ENCODE assay signal across 27 mouse cellular contexts in genomic region chr2:112436292-112436691, GRCm38 (mm10). TPM values are rescaled to one million over a fixed set of nuclear protein-coding genes. Genes with fewer than 3 reads are reported as not detected.
A peak's percentile ranks its signal among the peaks of the same experiment; 100 is the strongest.
DNase-seq lines count a peak whose midpoint lies in the region; ATAC-seq and TF ChIP-seq lines count a peak whose summit lies in the region.
"Had no signal": no experiment of that assay in that cellular context is flagged by ENCODE, and none has a peak within 500 bp of the region (broad histone marks: within the 10 kb centered on the region; RNA-seq: fewer than 3 reads in every experiment).

No protein-coding gene starts in this region.

- intact Hi-C loops in left cerebral cortex, postnatal 10 days (cut with DNase I) = no loop called here

- no peaks in the 10 kb centered on the region for H3K79me3 ChIP-seq in C2C12 (ENCODE audit: low read depth)

- H3K27ac ChIP-seq in MEL (ENCODE audit: control insufficient read depth, low read depth, low read length) = no peak overlapping the region

- TF ChIP-seq CTCF in C2C12 (IDR thresholded peaks at IDR 0.05; ENCODE audit: control insufficient read depth, insufficient read depth, insufficient read length) (no peak), MEL (IDR thresholded peaks at IDR 0.05 in 2 of 3, conservative IDR thresholded peaks at IDR 0.05 in 1 of 3; ENCODE audit: control insufficient read depth in 1 of 3, insufficient read depth in 1 of 3, low read depth in 2 of 3, low read length in 3 of 3, poor library complexity in 1 of 3, severe bottlenecking in 1 of 3) (no peak)

- H3K36me3 ChIP-seq in C2C12 (ENCODE audit: control insufficient read depth, insufficient read depth) = no peaks in the 10 kb centered on the region
- peaks cover 0 to 27% of the 10 kb centered on the region in 2 experiments; a peak in 2 of 4 replicates for H3K36me3 ChIP-seq in MEL (ENCODE audit: control insufficient read depth in 1 of 2, insufficient read depth in 2 of 2, low read length in 2 of 2)
- H3K36me3 ChIP-seq in myocyte (ENCODE audit: control insufficient read depth, insufficient read depth) = no peaks in the 10 kb centered on the region
- H3K36me3 ChIP-seq: G1E had no signal

- TF ChIP-seq EP300 in MEL (IDR thresholded peaks at IDR 0.05; ENCODE audit: low read depth in 1 of 2, low read length in 2 of 2) = no peak

- H3K27me3 ChIP-seq in C2C12 (ENCODE audit: control insufficient read depth, insufficient read depth, insufficient read length) (no peaks in the 10 kb centered on the region), MEL (ENCODE audit: control insufficient read depth in 1 of 2, insufficient read depth in 2 of 2, low read length in 2 of 2) (no peaks in the 10 kb centered on the region), myocyte (ENCODE audit: control insufficient read depth, insufficient read depth, insufficient read length) (no peaks in the 10 kb centered on the region)
- H3K27me3 ChIP-seq: CH12.LX, Patski had no signal

- no peaks in the 10 kb centered on the region for H3K9me3 ChIP-seq in MEL (replicated peaks; ENCODE audit: insufficient read depth, low read length)
- H3K9me3 ChIP-seq: G1E had no signal

- no peak overlapping the region for H3K4me2 ChIP-seq in myocyte (ENCODE audit: low read depth)

- peaks cover 12 to 24% of the 10 kb centered on the region in 2 experiments for H3K4me1 ChIP-seq in MEL (ENCODE audit: control insufficient read depth in 1 of 2, insufficient read depth in 2 of 2, low read length in 2 of 2)

- H3K4me3 ChIP-seq in C2C12 (ENCODE audit: insufficient read depth, poor library complexity, severe bottlenecking) (no peak overlapping the region), MEL (ENCODE audit: control insufficient read depth in 1 of 2, insufficient read depth in 1 of 2, low read depth in 2 of 2, low read length in 2 of 2) (no peak overlapping the region), myocyte (no peak overlapping the region)

- H3ac ChIP-seq in C2C12 (ENCODE audit: control insufficient read depth, insufficient read length, low read depth) (no peak overlapping the region), myocyte (ENCODE audit: control insufficient read depth, insufficient read length) (no peak overlapping the region)

- peak; percentile 39 for DNase-seq in heart, adult 11 months
- DNase-seq in heart, adult 8-10 months (ENCODE audit: low spot score) = no peak
- no peak for DNase-seq in MEL (ENCODE audit: low read depth, low spot score)
- no peak for DNase-seq in left cerebral cortex, postnatal 10 days (ENCODE audit: extremely low spot score in 1 of 2, low spot score in 2 of 2)
- no peak for DNase-seq in lung, postnatal 10 days
- DNase-seq: adrenal gland, adult 2 months; adrenal gland, adult 8-10 months; adrenal gland, postnatal 10 days; adrenal gland, postnatal 14 days; adrenal gland, postnatal 25 days; adrenal gland, postnatal 36 days; B cell, adult 2 months; cerebellum, adult 11 months; cerebellum, adult 11-12 months; cerebellum, adult 18-20 months; cerebellum, adult 2 months; cerebellum, adult 8-10 months had no signal

- TF ChIP-seq POLR2A in MEL (IDR thresholded peaks at IDR 0.05; ENCODE audit: control insufficient read depth in 1 of 2, insufficient read depth in 1 of 2, low read depth in 1 of 2, low read length in 2 of 2, poor library complexity in 1 of 2) (no peak), myocyte (IDR thresholded peaks at IDR 0.05; ENCODE audit: insufficient read length, low read depth) (no peak)

- no peak for TF ChIP-seq RAD21 in MEL (IDR thresholded peaks at IDR 0.05; ENCODE audit: low read depth, low read length)

- H3K9ac ChIP-seq in MEL (ENCODE audit: control insufficient read depth, low read depth, low read length, poor library complexity, severe bottlenecking) = no peak overlapping the region

- ATAC-seq in cerebellum, adult (ENCODE audit: insufficient number of reproducible peaks, low FRiP score, low TSS enrichment) = no peak
- ATAC-seq: activated CD4-positive, CD25-positive, alpha-beta regulatory T cell, adult 4 months; CD4-positive, CD25-positive, alpha-beta regulatory T cell, adult 4 months; Patski had no signal

- H3K79me2 ChIP-seq in C2C12 (ENCODE audit: control insufficient read depth, insufficient read depth) (no peaks in the 10 kb centered on the region), MEL (ENCODE audit: control insufficient read depth, insufficient read depth, low read length, poor library complexity) (no peaks in the 10 kb centered on the region), myocyte (ENCODE audit: control insufficient read depth, insufficient read depth) (no peaks in the 10 kb centered on the region)

TF ChIP-seq in C2C12, 6 proteins besides CTCF, POLR2A, EP300 and RAD21:
- TF ChIP-seq MYOG (IDR thresholded peaks at IDR 0.05; ENCODE audit: control insufficient read depth, extremely low read depth, insufficient read length) (no peak), FOSL1 (IDR thresholded peaks at IDR 0.05; ENCODE audit: insufficient read depth, low read length, poor library complexity, severe bottlenecking) (no peak), MYOD1 (IDR thresholded peaks at IDR 0.05; ENCODE audit: control insufficient read depth, insufficient read length, low read depth) (peak; percentile 57), MAX (IDR thresholded peaks at IDR 0.05) (no peak)
TF ChIP-seq in C2C12: peak in this region for 1.

TF ChIP-seq in MEL, 35 proteins besides CTCF, POLR2A, EP300 and RAD21:
- no peak for TF ChIP-seq ZKSCAN1 (IDR thresholded peaks at IDR 0.05; ENCODE audit: low read depth, low read length)
- no peak for TF ChIP-seq ZC3H11A (IDR thresholded peaks at IDR 0.05; ENCODE audit: low read depth, low read length)
- TF ChIP-seq MAZ (IDR thresholded peaks at IDR 0.05; ENCODE audit: low read depth, low read length) = no peak
- TF ChIP-seq USF2 (IDR thresholded peaks at IDR 0.05; ENCODE audit: borderline replicate concordance in 1 of 2, insufficient read depth in 1 of 2, low read depth in 1 of 2, low read length in 2 of 2) = no peak
- TF ChIP-seq SIN3A (IDR thresholded peaks at IDR 0.05; ENCODE audit: low read length) = 0 out of 2 replicates have a peak, but pooled peaks have one; percentile 11
- no peak for TF ChIP-seq ETS1 (IDR thresholded peaks at IDR 0.05; ENCODE audit: low read depth, low read length)
- no peak for TF ChIP-seq POLR2AphosphoS5 (IDR thresholded peaks at IDR 0.05; ENCODE audit: borderline replicate concordance, low read depth, low read length)

TF ChIP-seq in myocyte, 11 proteins besides CTCF, POLR2A, EP300 and RAD21:
- TF ChIP-seq POLR2AphosphoS2 (IDR thresholded peaks at IDR 0.05; ENCODE audit: insufficient read length, low read depth) (peak; percentile 37), E2F4 (IDR thresholded peaks at IDR 0.05; ENCODE audit: insufficient read depth) (no peak), SRF (IDR thresholded peaks at IDR 0.05; ENCODE audit: control insufficient read depth, insufficient read length, low read depth) (no peak), MYOG (IDR thresholded peaks at IDR 0.05; ENCODE audit: control insufficient read depth in 1 of 3, insufficient read depth in 1 of 3, insufficient read length in 2 of 3, low read depth in 2 of 3) (peak; percentile 8 to 91 (median 71)), REST (IDR thresholded peaks at IDR 0.05; ENCODE audit: insufficient read depth, insufficient read length) (no peak), CEBPB (IDR thresholded peaks at IDR 0.05; ENCODE audit: insufficient read depth, poor library complexity, severe bottlenecking) (no peak), TCF3 (IDR thresholded peaks at IDR 0.05; ENCODE audit: insufficient read length, low read depth) (peak; percentile 10), MYOD1 (IDR thresholded peaks at IDR 0.05; ENCODE audit: control insufficient read depth in 1 of 3, insufficient read length in 2 of 3, low read depth in 2 of 3) (peak in 2 of 3 experiments; percentile 86 to 90), TCF12 (IDR thresholded peaks at IDR 0.05; ENCODE audit: insufficient read depth, poor library complexity, severe bottlenecking) (no peak), MAX (IDR thresholded peaks at IDR 0.05; ENCODE audit: low read depth) (no peak), USF1 (IDR thresholded peaks at IDR 0.05; ENCODE audit: low read depth) (no peak)

RNA-seq across cellular contexts. Expression of gene Emc7, which starts 18.5 kb away (rescaled TPM):
- 10 to 100 TPM; 15.8 to 17.0 (median 16.4) TPM for total RNA-seq in heart, adult 8-10 months (2022)
- polyA plus RNA-seq in C2C12 (2012; fragmentation: generic; extraction: Trizol) (15.0 TPM), MEL (2012; ENCODE audit: insufficient read depth in 1 of 2, insufficient read length in 2 of 2, low read depth in 1 of 2, low replicate concordance in 2 of 2, missing spikeins in 1 of 2) (10 to 100 TPM in 1 of 2 experiments, not detected in 1; 17.7 TPM), myocyte (2012; fragmentation: generic; extraction: Trizol) (19.8 TPM)
- 23.1 and 25.7 TPM in 2 replicates for total RNA-seq in MEL (2012; rRNA removed)
- 10 to 100 TPM; 37.5 to 38.2 TPM for total RNA-seq in left cerebral cortex, postnatal 10 days (2021)

RNA-seq across cellular contexts. Expression of gene Chrm5, which starts 44.3 kb away (rescaled TPM):
- not detected for total RNA-seq in heart, adult 8-10 months (2022)
- polyA plus RNA-seq in C2C12 (2012; fragmentation: generic; extraction: Trizol) (not detected), MEL (2012; ENCODE audit: insufficient read depth in 1 of 2, insufficient read length in 2 of 2, low read depth in 1 of 2, low replicate concordance in 2 of 2, missing spikeins in 1 of 2) (not detected), myocyte (2012; fragmentation: generic; extraction: Trizol) (not detected)
- total RNA-seq in MEL (2012; rRNA removed) = not detected in 2 replicates
- 1 to 10 TPM; 1.8 to 3.1 TPM for total RNA-seq in left cerebral cortex, postnatal 10 days (2021)
- total RNA-seq: adrenal gland, adult 18-20 months; adrenal gland, adult 2 months; adrenal gland, adult 8-10 months; adrenal gland, postnatal 10 days; adrenal gland, postnatal 14 days; adrenal gland, postnatal 25 days; adrenal gland, postnatal 36 days; CH12.LX; ES-E14; G1E had no signal
- polyA plus RNA-seq: activated CD4-positive, CD25-positive, alpha-beta regulatory T cell, adult 4 months; adrenal gland, adult 2 months; CD4-positive, CD25-positive, alpha-beta regulatory T cell, adult 4 months; G1E; Patski had no signal

RNA-seq across cellular contexts. Expression of gene Aven, which starts 56.5 kb away (rescaled TPM):
- total RNA-seq in heart, adult 8-10 months (2022) = 10 to 100 TPM; 16.7 to 19.1 (median 18.9) TPM
- polyA plus RNA-seq in C2C12 (2012; fragmentation: generic; extraction: Trizol) (19.9 TPM), MEL (2012; ENCODE audit: insufficient read depth in 1 of 2, insufficient read length in 2 of 2, low read depth in 1 of 2, low replicate concordance in 2 of 2, missing spikeins in 1 of 2) (10 to 100 TPM; 50.3 to 72.8 TPM), myocyte (2012; fragmentation: generic; extraction: Trizol) (11.8 TPM)
- total RNA-seq in MEL (2012; rRNA removed) = 29.2 and 33.4 TPM in 2 replicates
- 10 to 100 TPM in 1 of 2 experiments, 1 to 10 TPM in 1; 9.6 to 11.4 TPM for total RNA-seq in left cerebral cortex, postnatal 10 days (2021)

RNA-seq across cellular contexts. Expression of gene Katnbl1, which starts 57.3 kb away (rescaled TPM):
- 1 to 10 TPM; 3.6 to 4.4 (median 4.1) TPM for total RNA-seq in heart, adult 8-10 months (2022)
- polyA plus RNA-seq in C2C12 (2012; fragmentation: generic; extraction: Trizol) = 13.3 TPM
- 16.6 and 16.7 TPM in 2 replicates for total RNA-seq in MEL (2012; rRNA removed)
- 10 to 100 TPM in 1 of 2 experiments, not detected in 1; 12.6 TPM for polyA plus RNA-seq in MEL (2012; ENCODE audit: insufficient read depth in 1 of 2, insufficient read length in 2 of 2, low read depth in 1 of 2, low replicate concordance in 2 of 2, missing spikeins in 1 of 2)
- polyA plus RNA-seq in myocyte (2012; fragmentation: generic; extraction: Trizol) = 9.0 TPM
- total RNA-seq in left cerebral cortex, postnatal 10 days (2021) = 10 to 100 TPM; 15.4 to 17.3 TPM
